Mouse (Mus musculus): ENCODE measurements at regions not wholly inside any gene's neighbourhood (a gene's known extent, or its start where the extent isn't known, plus 50 kb on each side); places are given as distances from the start of the nearest gene placed in this dataset.
A peak's percentile ranks its signal among the peaks of the same experiment; 100 is the strongest.

DNA sequence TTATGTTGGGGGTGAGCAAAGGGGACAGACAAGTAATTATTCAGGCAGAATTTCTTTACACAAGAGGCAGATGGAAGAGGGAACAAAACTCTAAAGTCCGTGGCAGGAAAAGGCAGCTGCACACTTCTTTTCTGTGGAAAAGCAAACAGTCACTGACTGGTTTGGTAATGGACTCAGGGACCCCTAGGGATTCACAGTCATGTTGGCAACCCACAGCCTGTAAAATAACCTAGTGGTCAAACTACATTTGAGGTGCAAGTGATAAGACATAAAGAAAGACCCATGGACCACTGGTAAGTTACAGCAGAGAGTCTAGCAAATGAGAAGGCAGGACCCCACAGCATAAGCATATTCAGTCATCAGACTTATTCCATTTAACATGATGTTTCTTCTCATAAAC is 526.4 kb upstream of the Cited2 start:
- Histone ChIP-seq H3K9me3 (no peaks in the 10 kb centered on the region), H3K36me3 (no peaks in the 10 kb centered on the region), H3K4me1 (0 out of 2 replicates have a peak, but pooled peaks cover 4% of the 10 kb centered on the region), H3K4me2 (replicated peaks) (no peak overlapping the region), H3K9ac (no peak overlapping the region), H3K27me3 (no peaks in the 10 kb centered on the region), H3K4me3 (no peak overlapping the region), H3K27ac (no peak overlapping the region)
- 6% methylated on average over 1 of the region's 1 CpGs for WGBS
- ATAC-seq (ENCODE audit: insufficient number of reproducible peaks, insufficient read depth, low FRiP score, low TSS enrichment), result no peak

GRCm38 (mm10) chr10:17200524-17201426 is 522.2 kb upstream of the Cited2 start:
- ATAC-seq (ENCODE audit: insufficient number of reproducible peaks, insufficient read depth, low FRiP score, low TSS enrichment), result no peak
- WGBS, result 76% methylated on average over 8 of the region's 8 CpGs
- no peaks in the 10 kb centered on the region for H3K9me3 ChIP-seq
- no peak overlapping the region for H3K4me2 ChIP-seq (replicated peaks)
- H3K27me3 ChIP-seq, result no peaks in the 10 kb centered on the region
- H3K27ac ChIP-seq, result no peak overlapping the region
- H3K36me3 ChIP-seq, result no peaks in the 10 kb centered on the region
- 0 out of 2 replicates have a peak, but pooled peaks cover 4% of the 10 kb centered on the region for H3K4me1 ChIP-seq
- H3K4me3 ChIP-seq, result no peak overlapping the region
- H3K9ac ChIP-seq, result no peak overlapping the region

GRCm38 (mm10) chr10:17201427-17201745 is 521.6 kb upstream of the Cited2 start:
- no peaks in the 10 kb centered on the region for H3K36me3 ChIP-seq
- 78% methylated on average over 1 of the region's 1 CpGs for WGBS
- H3K9me3 ChIP-seq, result no peaks in the 10 kb centered on the region
- H3K9ac ChIP-seq, result no peak overlapping the region
- H3K27ac ChIP-seq, result no peak overlapping the region
- H3K4me2 ChIP-seq (replicated peaks), result no peak overlapping the region
- no peak overlapping the region for H3K4me3 ChIP-seq
- 0 out of 2 replicates have a peak, but pooled peaks cover 4% of the 10 kb centered on the region for H3K4me1 ChIP-seq
- ATAC-seq (ENCODE audit: insufficient number of reproducible peaks, insufficient read depth, low FRiP score, low TSS enrichment), result no peak
- no peaks in the 10 kb centered on the region for H3K27me3 ChIP-seq

DNA sequence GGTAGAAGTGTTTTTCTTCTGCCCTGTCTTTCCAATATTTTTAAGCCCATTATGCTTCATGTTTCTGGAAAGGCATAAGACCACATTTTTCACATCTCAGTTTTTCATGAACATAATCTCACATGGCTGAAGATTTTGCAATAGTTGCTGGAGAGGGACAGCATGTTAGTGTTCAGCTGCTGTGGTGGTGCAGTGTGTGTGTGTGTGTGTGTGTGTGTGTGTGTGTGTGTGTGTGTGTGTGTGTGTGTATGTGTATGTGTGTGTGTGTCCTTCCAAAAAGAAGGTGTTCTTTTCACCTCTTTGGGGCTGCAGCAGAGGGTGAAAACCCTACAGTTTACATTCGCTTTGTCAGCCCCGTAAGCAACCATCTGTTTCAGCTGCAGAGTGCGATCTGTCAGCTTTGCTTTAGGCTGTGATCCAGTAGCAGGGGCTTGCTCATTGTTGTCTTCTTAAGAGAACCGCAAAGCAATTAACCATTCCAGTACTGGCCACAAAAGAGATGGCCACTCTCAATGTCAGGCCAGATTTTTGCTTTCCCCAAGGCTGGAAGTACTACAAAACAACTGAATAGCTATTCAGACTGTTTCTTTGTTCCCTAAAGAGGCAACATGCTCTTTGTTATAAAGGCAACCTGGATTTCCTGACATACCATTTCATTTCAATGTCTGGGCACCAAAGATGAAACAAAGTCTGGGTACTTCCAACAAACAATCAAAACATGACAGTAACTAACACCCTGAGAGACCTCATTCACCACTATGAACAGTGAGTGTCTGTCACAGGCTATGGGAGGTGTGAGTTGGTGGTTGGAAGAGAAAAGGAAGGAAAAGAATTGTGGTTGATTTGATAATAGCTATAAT is 520.2 kb upstream of the Cited2 start:
- Histone ChIP-seq H3K36me3 (no peaks in the 10 kb centered on the region), H3K9me3 (no peaks in the 10 kb centered on the region), H3K27ac (no peak overlapping the region), H3K27me3 (no peaks in the 10 kb centered on the region), H3K4me2 (replicated peaks) (no peak overlapping the region), H3K4me3 (no peak overlapping the region), H3K9ac (no peak overlapping the region), H3K4me1 (no peaks in the 10 kb centered on the region)
- 14% methylated on average over 4 of the region's 4 CpGs for WGBS
- no peak for ATAC-seq (ENCODE audit: insufficient number of reproducible peaks, insufficient read depth, low FRiP score, low TSS enrichment)

GRCm38 (mm10) chr10:17203416-17204110 is 519.5 kb upstream of the Cited2 start:
- H3K9me3 ChIP-seq, result no peaks in the 10 kb centered on the region
- H3K4me2 ChIP-seq (replicated peaks), result no peak overlapping the region
- no peaks in the 10 kb centered on the region for H3K4me1 ChIP-seq
- no peak overlapping the region for H3K9ac ChIP-seq
- 93% methylated on average over 4 of the region's 4 CpGs for WGBS
- H3K4me3 ChIP-seq, result no peak overlapping the region
- no peak overlapping the region for H3K27ac ChIP-seq
- ATAC-seq (ENCODE audit: insufficient number of reproducible peaks, insufficient read depth, low FRiP score, low TSS enrichment), result no peak
- H3K27me3 ChIP-seq, result no peaks in the 10 kb centered on the region
- no peaks in the 10 kb centered on the region for H3K36me3 ChIP-seq

- no peaks in the 10 kb centered on the region for H3K9me3 ChIP-seq
- no peaks in the 10 kb centered on the region for H3K36me3 ChIP-seq
- 66% methylated on average over 1 of the region's 1 CpGs for WGBS
- no peaks in the 10 kb centered on the region for H3K4me1 ChIP-seq
- H3K4me3 ChIP-seq, result no peak overlapping the region
- H3K27ac ChIP-seq, result no peak overlapping the region
- no peak overlapping the region for H3K4me2 ChIP-seq (replicated peaks)
- H3K9ac ChIP-seq, result no peak overlapping the region
- no peak for ATAC-seq (ENCODE audit: insufficient number of reproducible peaks, insufficient read depth, low FRiP score, low TSS enrichment)
- H3K27me3 ChIP-seq, result no peaks in the 10 kb centered on the region
Observed at GRCm38 (mm10) chr10:17204153-17204552, 518.9 kb upstream of the Cited2 start.

- Histone ChIP-seq H3K9ac (no peak overlapping the region), H3K4me1 (peaks cover 14% of the 10 kb centered on the region), H3K4me3 (no peak overlapping the region), H3K27me3 (no peaks in the 10 kb centered on the region), H3K4me2 (replicated peaks) (peak overlapping the region; percentile 25), H3K9me3 (no peaks in the 10 kb centered on the region), H3K36me3 (no peaks in the 10 kb centered on the region), H3K27ac (peak overlapping the region; percentile 73; the same call in 1 of the 2 replicates)
- 11% methylated on average over 11 of the region's 12 CpGs for WGBS
- ATAC-seq (ENCODE audit: insufficient number of reproducible peaks, insufficient read depth, low FRiP score, low TSS enrichment), result peak; percentile 89
Observed at GRCm38 (mm10) chr10:17212551-17213309, 510.3 kb upstream of the Cited2 start.

DNA sequence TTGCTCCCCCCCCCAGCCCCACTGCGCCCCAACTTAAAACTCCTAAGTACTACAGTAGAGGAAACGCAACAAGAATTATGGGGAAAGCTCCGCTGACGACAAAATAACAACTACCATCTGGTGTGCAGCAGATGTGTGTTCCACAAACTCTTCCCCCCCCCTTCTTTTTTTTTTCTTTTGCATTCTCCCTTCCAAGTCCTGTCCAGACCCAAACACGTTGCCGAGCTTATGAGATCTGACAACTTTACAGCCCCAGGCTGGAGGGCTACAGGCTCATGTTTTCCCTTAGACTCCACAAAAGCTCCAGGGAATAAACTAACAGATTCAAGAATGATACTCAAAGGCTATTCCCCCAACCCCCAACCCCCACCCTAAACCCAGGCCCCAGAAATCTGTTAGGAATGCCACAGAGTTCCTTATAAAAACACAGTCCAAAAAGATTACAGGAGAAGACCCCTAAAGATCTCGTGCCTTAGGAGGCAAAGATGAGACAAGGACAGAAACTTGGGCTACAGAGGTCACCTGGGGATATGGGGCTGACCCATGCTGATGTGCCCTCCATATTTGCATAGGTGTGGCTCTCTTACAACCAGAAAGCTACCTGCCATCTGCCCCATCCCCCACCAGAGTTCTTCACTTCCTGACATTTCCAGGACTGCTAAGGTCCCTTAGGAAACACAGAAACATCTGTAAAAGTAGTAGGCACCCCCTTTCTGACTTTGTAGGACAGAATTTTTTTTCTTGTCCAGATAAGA is 509.5 kb upstream of the Cited2 start:
- H3K4me1 ChIP-seq, result peaks cover 14% of the 10 kb centered on the region

GRCm38 (mm10) chr10:17214065-17214440 is 509.0 kb upstream of the Cited2 start:
- no peak overlapping the region; the same call in 1 of the 2 replicates for H3K27ac ChIP-seq
- no peak for ATAC-seq (ENCODE audit: insufficient number of reproducible peaks, insufficient read depth, low FRiP score, low TSS enrichment)
- H3K27me3 ChIP-seq, result no peaks in the 10 kb centered on the region
- WGBS, result 48% methylated on average over 2 of the region's 2 CpGs
- no peak overlapping the region for H3K4me2 ChIP-seq (replicated peaks)
- no peaks in the 10 kb centered on the region for H3K9me3 ChIP-seq
- peaks cover 14% of the 10 kb centered on the region for H3K4me1 ChIP-seq
- H3K9ac ChIP-seq, result no peak overlapping the region
- H3K36me3 ChIP-seq, result no peaks in the 10 kb centered on the region
- H3K4me3 ChIP-seq, result no peak overlapping the region

More for the DNA sequence above, 509.5 kb upstream of the Cited2 start:
- H3K9me3 ChIP-seq, result no peaks in the 10 kb centered on the region
- ATAC-seq (ENCODE audit: insufficient number of reproducible peaks, insufficient read depth, low FRiP score, low TSS enrichment), result peak; percentile 78
- H3K4me2 ChIP-seq (replicated peaks), result peak overlapping the region; percentile 25
- no peaks in the 10 kb centered on the region for H3K27me3 ChIP-seq
- no peak overlapping the region for H3K9ac ChIP-seq
- peak overlapping the region; percentile 73 for H3K27ac ChIP-seq
- no peaks in the 10 kb centered on the region for H3K36me3 ChIP-seq
- no peak overlapping the region for H3K4me3 ChIP-seq
- 3% methylated on average over 6 of the region's 7 CpGs for WGBS

- WGBS, result 30% methylated on average over 3 of the region's 3 CpGs
- no peak for ATAC-seq (ENCODE audit: insufficient number of reproducible peaks, insufficient read depth, low FRiP score, low TSS enrichment)
- Histone ChIP-seq H3K27me3 (no peaks in the 10 kb centered on the region), H3K4me2 (replicated peaks) (no peak overlapping the region), H3K9me3 (no peaks in the 10 kb centered on the region), H3K9ac (no peak overlapping the region), H3K27ac (no peak overlapping the region), H3K4me3 (no peak overlapping the region), H3K36me3 (no peaks in the 10 kb centered on the region), H3K4me1 (peaks cover 14% of the 10 kb centered on the region)
Observed at GRCm38 (mm10) chr10:17215029-17215428, 508.0 kb upstream of the Cited2 start.
